Mouse (Mus musculus) intestine, embryonic 15.5 days (tissue): ENCODE results near the gene Nfkb1. TPM values are rescaled to one million over a fixed set of nuclear protein-coding genes. Genes with fewer than 3 reads are reported as not detected.

Source experiments
- ATAC-seq: fragments of 200-750 bp; cut with Nextera tagmentation; 2 replicates; pipeline ENCODE4 v1.8.0; 2017; ENCODE audit warnings: moderate TSS enrichment, moderate library complexity
- H3K27ac ChIP-seq: fragments of 300-500 bp; sonication (generic); 2 replicates; pipeline ENCODE4 v1.5.1; 2015; ENCODE audit warnings: mild to moderate bottlenecking, inconsistent platforms
- H3K27me3 ChIP-seq: fragments of 300-500 bp; sonication (generic); replicated peaks from 2 replicates; pipeline ENCODE4 v1.6.1; 2015; ENCODE audit warnings: inconsistent platforms
- H3K36me3 ChIP-seq: fragments of 300-500 bp; sonication (generic); 2 replicates; pipeline ENCODE4 v1.6.1; 2015; ENCODE audit warnings: inconsistent platforms
- H3K4me1 ChIP-seq: fragments of 300-500 bp; sonication (generic); replicated peaks from 2 replicates; pipeline ENCODE4 v1.6.1; 2015; ENCODE audit warnings: inconsistent platforms
- H3K4me2 ChIP-seq: fragments of 300-500 bp; sonication (generic); replicated peaks from 2 replicates; pipeline ENCODE4 v1.6.1; 2015; ENCODE audit warnings: mild to moderate bottlenecking, inconsistent platforms
- H3K4me3 ChIP-seq: fragments of 300-500 bp; sonication (generic); replicated peaks from 2 replicates; pipeline ENCODE4 v1.5.1; 2015; ENCODE audit warnings: inconsistent platforms
- H3K9ac ChIP-seq: fragments of 300-500 bp; sonication (generic); 2 replicates; pipeline ENCODE4 v1.6.1; 2015; ENCODE audit warnings: inconsistent platforms
- H3K9me3 ChIP-seq: fragments of 300-500 bp; sonication (generic); 2 replicates; pipeline ENCODE4 v1.6.1; 2016; ENCODE audit warnings: inconsistent platforms
- WGBS: fragments of 180-500 bp; shearing (Covaris S2); methylation state at CpG from one replicate; pipeline ENCODE4 v1.1.7; 2015; 5-methylcytosine and 5-hydroxymethylcytosine counted together
- polyA plus RNA-seq: library from polyadenylated mRNA; unstranded; fragments of >200 nt; fragmentation: Nextera tagmentation; extraction: Ambion mirVana; gene quantifications from 2 replicates; pipeline ENCODE4 v1.2.1, GENCODE M21; 2015

Gene Nfkb1
- polyA plus RNA-seq, 1 experiment from 2014 or later = 19.7 TPM

GRCm38 (mm10) chr3:135567888-135568287 lies 123.5 kb downstream of the Nfkb1 start:
- Histone ChIP-seq H3K4me2 (no peak overlapping the region), H3K4me1 (no peaks in the 10 kb centered on the region), H3K27me3 (no peaks in the 10 kb centered on the region), H3K27ac (no peak overlapping the region), H3K9ac (no peak overlapping the region), H3K36me3 (no peaks in the 10 kb centered on the region), H3K9me3 (no peaks in the 10 kb centered on the region), H3K4me3 (no peak overlapping the region)
- WGBS = 71% methylated on average over 6 of the region's 6 CpGs
- ATAC-seq = no peak

GRCm38 (mm10) chr3:135565306-135565705 lies 126.0 kb downstream of the Nfkb1 start:
- Histone ChIP-seq H3K4me3 (no peak overlapping the region), H3K27ac (no peak overlapping the region), H3K4me1 (no peaks in the 10 kb centered on the region), H3K9ac (no peak overlapping the region), H3K4me2 (no peak overlapping the region), H3K9me3 (no peaks in the 10 kb centered on the region), H3K36me3 (no peaks in the 10 kb centered on the region), H3K27me3 (no peaks in the 10 kb centered on the region)
- ATAC-seq = no peak
- 82% methylated on average over 4 of the region's 4 CpGs for WGBS

GRCm38 (mm10) chr3:135564706-135565105 lies 126.6 kb downstream of the Nfkb1 start:
- WGBS = 83% methylated on average over 9 of the region's 9 CpGs
- Histone ChIP-seq H3K9me3 (no peaks in the 10 kb centered on the region), H3K27ac (no peak overlapping the region), H3K36me3 (no peaks in the 10 kb centered on the region), H3K9ac (no peak overlapping the region), H3K4me2 (no peak overlapping the region), H3K4me1 (no peaks in the 10 kb centered on the region), H3K27me3 (no peaks in the 10 kb centered on the region), H3K4me3 (no peak overlapping the region)
- no peak for ATAC-seq

GRCm38 (mm10) chr3:135563163-135563689 lies 128.1 kb downstream of the Nfkb1 start:
- Histone ChIP-seq H3K27me3 (no peaks in the 10 kb centered on the region), H3K36me3 (no peaks in the 10 kb centered on the region), H3K4me1 (no peaks in the 10 kb centered on the region), H3K9ac (no peak overlapping the region), H3K4me3 (no peak overlapping the region), H3K9me3 (no peaks in the 10 kb centered on the region), H3K4me2 (no peak overlapping the region), H3K27ac (no peak overlapping the region)
- ATAC-seq = no peak
- WGBS = 83% methylated on average over 17 of the region's 17 CpGs

GRCm38 (mm10) chr3:135562036-135562435 lies 129.3 kb downstream of the Nfkb1 start:
- no peaks in the 10 kb centered on the region for H3K27me3 ChIP-seq
- no peaks in the 10 kb centered on the region for H3K9me3 ChIP-seq
- no peaks in the 10 kb centered on the region for H3K4me1 ChIP-seq
- no peak overlapping the region for H3K4me3 ChIP-seq
- H3K9ac ChIP-seq = no peak overlapping the region
- no peak for ATAC-seq
- H3K4me2 ChIP-seq = no peak overlapping the region
- WGBS = 71% methylated on average over 7 of the region's 7 CpGs
- H3K36me3 ChIP-seq = no peaks in the 10 kb centered on the region
- H3K27ac ChIP-seq = no peak overlapping the region

GRCm38 (mm10) chr3:135556851-135557662 lies 134.3 kb downstream of the Nfkb1 start:
- H3K36me3 ChIP-seq = no peaks in the 10 kb centered on the region
- no peak overlapping the region for H3K4me3 ChIP-seq
- ATAC-seq = no peak
- H3K9me3 ChIP-seq = no peaks in the 10 kb centered on the region
- H3K4me2 ChIP-seq = no peak overlapping the region
- H3K27me3 ChIP-seq = no peaks in the 10 kb centered on the region
- no peak overlapping the region for H3K9ac ChIP-seq
- no peak overlapping the region for H3K27ac ChIP-seq
- H3K4me1 ChIP-seq = no peaks in the 10 kb centered on the region
- 75% methylated on average over 12 of the region's 12 CpGs for WGBS

GRCm38 (mm10) chr3:135556052-135556587 lies 135.2 kb downstream of the Nfkb1 start:
- WGBS = 71% methylated on average over 7 of the region's 7 CpGs
- ATAC-seq = no peak
- Histone ChIP-seq H3K4me2 (no peak overlapping the region), H3K36me3 (no peaks in the 10 kb centered on the region), H3K27me3 (no peaks in the 10 kb centered on the region), H3K9me3 (no peaks in the 10 kb centered on the region), H3K4me1 (no peaks in the 10 kb centered on the region), H3K27ac (no peak overlapping the region), H3K9ac (no peak overlapping the region), H3K4me3 (no peak overlapping the region)

- H3K27ac ChIP-seq = no peak overlapping the region
- H3K9ac ChIP-seq = no peak overlapping the region
- 87% methylated on average over 6 of the region's 6 CpGs for WGBS
- no peaks in the 10 kb centered on the region for H3K4me1 ChIP-seq
- H3K4me3 ChIP-seq = no peak overlapping the region
- no peaks in the 10 kb centered on the region for H3K27me3 ChIP-seq
- no peaks in the 10 kb centered on the region for H3K36me3 ChIP-seq
- H3K9me3 ChIP-seq = no peaks in the 10 kb centered on the region
- no peak for ATAC-seq
- H3K4me2 ChIP-seq = no peak overlapping the region
These were observed 136.2 kb downstream of the Nfkb1 start for GRCm38 (mm10) chr3:135555192-135555591.

- no peaks in the 10 kb centered on the region for H3K9me3 ChIP-seq
- no peak overlapping the region for H3K27ac ChIP-seq
- 75% methylated on average over 5 of the region's 5 CpGs for WGBS
- ATAC-seq = no peak
- H3K9ac ChIP-seq = no peak overlapping the region
- no peaks in the 10 kb centered on the region for H3K4me1 ChIP-seq
- H3K36me3 ChIP-seq = no peaks in the 10 kb centered on the region
- no peak overlapping the region for H3K4me3 ChIP-seq
- H3K4me2 ChIP-seq = no peak overlapping the region
- H3K27me3 ChIP-seq = no peaks in the 10 kb centered on the region
These were observed 138.5 kb downstream of the Nfkb1 start for GRCm38 (mm10) chr3:135552874-135553273.

- Histone ChIP-seq H3K27me3 (no peaks in the 10 kb centered on the region), H3K4me3 (no peak overlapping the region), H3K4me2 (no peak overlapping the region), H3K9me3 (no peaks in the 10 kb centered on the region), H3K36me3 (no peaks in the 10 kb centered on the region), H3K4me1 (no peaks in the 10 kb centered on the region), H3K27ac (no peak overlapping the region), H3K9ac (no peak overlapping the region)
- no peak for ATAC-seq
- 86% methylated on average over 8 of the region's 8 CpGs for WGBS
These were observed 144.0 kb downstream of the Nfkb1 start for GRCm38 (mm10) chr3:135547298-135547697.

- Histone ChIP-seq H3K27ac (no peak overlapping the region), H3K4me3 (no peak overlapping the region), H3K4me2 (no peak overlapping the region), H3K9ac (no peak overlapping the region), H3K36me3 (no peaks in the 10 kb centered on the region), H3K27me3 (no peaks in the 10 kb centered on the region), H3K9me3 (no peaks in the 10 kb centered on the region), H3K4me1 (no peaks in the 10 kb centered on the region)
- ATAC-seq = no peak
- WGBS = 55% methylated on average over 13 of the region's 13 CpGs
These were observed 145.0 kb downstream of the Nfkb1 start for GRCm38 (mm10) chr3:135546212-135546923.
